Comparison of ENCODE assay signal across 9 mouse cellular contexts in the genomic region with DNA sequence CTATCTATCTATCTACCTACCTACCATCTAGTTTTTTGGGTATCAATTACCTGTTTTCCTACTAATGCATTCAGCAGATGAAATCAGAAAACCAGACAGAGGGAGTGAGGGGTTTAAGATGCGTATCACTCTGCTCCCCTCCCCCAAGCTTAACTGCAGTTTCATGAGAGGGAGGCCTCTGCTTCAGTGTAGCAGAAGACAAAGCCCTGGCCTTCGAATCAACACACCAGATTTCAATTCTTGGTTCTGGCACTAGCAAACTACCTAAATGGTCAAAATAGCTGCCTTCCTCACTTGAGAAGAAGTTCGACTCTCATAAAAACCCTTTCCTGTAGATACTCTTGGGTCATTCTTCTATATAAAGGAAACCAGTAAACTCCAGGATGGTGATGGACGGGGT. TPM values are rescaled to one million over a fixed set of nuclear protein-coding genes. Genes with fewer than 3 reads are reported as not detected.
A peak's percentile ranks its signal among the peaks of the same experiment; 100 is the strongest.
DNase-seq lines count a peak whose midpoint lies in the region; ATAC-seq and TF ChIP-seq lines count a peak whose summit lies in the region.
"Had no signal": no experiment of that assay in that cellular context is flagged by ENCODE, and none has a peak within 500 bp of the region (broad histone marks: within the 10 kb centered on the region; RNA-seq: fewer than 3 reads in every experiment).

No protein-coding gene starts in this region.

- no peak for DNase-seq in gastrocnemius, adult 2 months
- DNase-seq in gastrocnemius, postnatal 25 days = no peak
- DNase-seq in 3T3-L1 (ENCODE audit: low read depth, low spot score) = peak; percentile 44
- no peak for DNase-seq in liver, embryonic 13.5 days
- DNase-seq in urinary bladder, postnatal 10 days (ENCODE audit: low spot score) = no peak
- DNase-seq in adrenal gland, postnatal 4 days (ENCODE audit: low spot score in 2 of 2) = no peak
- no peak for DNase-seq in thymus, postnatal 0 days (ENCODE audit: low spot score)

- peak overlapping the region; percentile 89 for H3K4me3 ChIP-seq in gastrocnemius, adult 2 months
- H3K4me3 ChIP-seq in forebrain, embryonic 12.5 days (replicated peaks) = peak overlapping the region; percentile 81
- peak overlapping the region; percentile 58 for H3K4me3 ChIP-seq in liver, embryonic 13.5 days (replicated peaks)

- intact Hi-C loops in gastrocnemius, adult 2 months (cut with DNase I) = no loop called here

- H3K36me3 ChIP-seq in forebrain, embryonic 12.5 days (replicated peaks) = peaks cover 45% of the 10 kb centered on the region
- H3K36me3 ChIP-seq in liver, embryonic 13.5 days = peaks cover 29% of the 10 kb centered on the region

- TF ChIP-seq CTCF in gastrocnemius, adult 2 months (IDR thresholded peaks at IDR 0.05) = no peak

- H3K4me1 ChIP-seq in forebrain, embryonic 12.5 days = peaks cover 18% of the 10 kb centered on the region
- H3K4me1 ChIP-seq in liver, embryonic 13.5 days (replicated peaks) = peaks cover 11% of the 10 kb centered on the region; the same call in 1 of the 2 replicates

- WGBS in forebrain, embryonic 12.5 days = 6% methylated on average over 4 of the region's 4 CpGs
- 42% methylated on average over 4 of the region's 4 CpGs for WGBS in liver, embryonic 13.5 days (ENCODE audit: insufficient replicate concordance)

- no peak for ATAC-seq in forebrain, embryonic 12.5 days (ENCODE audit: low FRiP score)
- no peak for ATAC-seq in liver, embryonic 13.5 days (ENCODE audit: low read depth)

- no peaks in the 10 kb centered on the region for H3K9me3 ChIP-seq in forebrain, embryonic 12.5 days
- no peaks in the 10 kb centered on the region for H3K9me3 ChIP-seq in liver, embryonic 13.5 days (replicated peaks)

- H3K4me2 ChIP-seq in forebrain, embryonic 12.5 days = peak overlapping the region; percentile 76
- peak overlapping the region; percentile 53 for H3K4me2 ChIP-seq in liver, embryonic 13.5 days

- peak overlapping the region; percentile 93 for H3K9ac ChIP-seq in forebrain, embryonic 12.5 days
- peak overlapping the region; percentile 60 for H3K9ac ChIP-seq in liver, embryonic 13.5 days

- H3K27me3 ChIP-seq in forebrain, embryonic 12.5 days = no peaks in the 10 kb centered on the region
- H3K27me3 ChIP-seq in liver, embryonic 13.5 days = peaks cover 9% of the 10 kb centered on the region

- H3K27ac ChIP-seq in gastrocnemius, adult 2 months = peak overlapping the region; percentile 82; the same call in 1 of the 2 replicates
- peak overlapping the region; percentile 97 for H3K27ac ChIP-seq in forebrain, embryonic 12.5 days
- no peak overlapping the region; the same call in 1 of the 2 replicates for H3K27ac ChIP-seq in liver, embryonic 13.5 days
- H3K27ac ChIP-seq: macrophage had no signal

RNA-seq across cellular contexts. Expression of gene Zfp334, which starts 0.7 kb away (rescaled TPM):
- 1 to 10 TPM; 2.3 TPM for total RNA-seq in gastrocnemius, adult 2 months (2021)
- 1 to 10 TPM; 1.9 to 2.0 TPM for total RNA-seq in gastrocnemius, postnatal 25 days (2021)
- 22.9 and 24.0 TPM in 2 replicates for polyA plus RNA-seq in forebrain, embryonic 12.5 days (2016; fragmentation: Nextera tagmentation; extraction: Ambion mirVana)
- 0.97 and 1.0 TPM in 2 replicates for polyA plus RNA-seq in liver, embryonic 13.5 days (2015; fragmentation: Nextera tagmentation; extraction: Ambion mirVana)
- total RNA-seq in adrenal gland, postnatal 4 days (2021) = 1 to 10 TPM; 8.9 to 9.1 TPM
- 0.54 and 0.60 TPM in 2 replicates for polyA plus RNA-seq in thymus, postnatal 0 days (2015; fragmentation: Nextera tagmentation; extraction: Ambion mirVana)

RNA-seq across cellular contexts. Expression of gene Ocstamp, which starts 12.8 kb away (rescaled TPM):
- total RNA-seq in gastrocnemius, adult 2 months (2021) = under 1 TPM in 1 of 2 experiments, not detected in 1; 0.11 TPM
- total RNA-seq in gastrocnemius, postnatal 25 days (2021) = under 1 TPM in 1 of 2 experiments, not detected in 1; 0.08 TPM
- 0.06 TPM in 1 of 2 replicates, not detected in the other for polyA plus RNA-seq in forebrain, embryonic 12.5 days (2016; fragmentation: Nextera tagmentation; extraction: Ambion mirVana)
- polyA plus RNA-seq in liver, embryonic 13.5 days (2015; fragmentation: Nextera tagmentation; extraction: Ambion mirVana) = 2.0 and 2.2 TPM in 2 replicates
- under 1 TPM; 0.08 to 0.45 TPM for total RNA-seq in adrenal gland, postnatal 4 days (2021)
- polyA plus RNA-seq in thymus, postnatal 0 days (2015; fragmentation: Nextera tagmentation; extraction: Ambion mirVana) = 0.03 TPM in 1 of 2 replicates, not detected in the other
- polyA plus RNA-seq: macrophage had no signal

RNA-seq across cellular contexts. Expression of gene Zfp663, which starts 18.8 kb away (rescaled TPM):
- not detected for total RNA-seq in gastrocnemius, adult 2 months (2021)
- total RNA-seq in gastrocnemius, postnatal 25 days (2021) = not detected
- 6.8 and 6.9 TPM in 2 replicates for polyA plus RNA-seq in forebrain, embryonic 12.5 days (2016; fragmentation: Nextera tagmentation; extraction: Ambion mirVana)
- 0.05 and 0.07 TPM in 2 replicates for polyA plus RNA-seq in liver, embryonic 13.5 days (2015; fragmentation: Nextera tagmentation; extraction: Ambion mirVana)
- total RNA-seq in adrenal gland, postnatal 4 days (2021) = under 1 TPM in 1 of 2 experiments, not detected in 1; 0.34 TPM
- 0.14 TPM in 1 of 2 replicates, not detected in the other for polyA plus RNA-seq in thymus, postnatal 0 days (2015; fragmentation: Nextera tagmentation; extraction: Ambion mirVana)
- polyA plus RNA-seq: macrophage had no signal
